Mouse (Mus musculus) neural tube, embryonic 15.5 days (tissue): Measurements from ENCODE around the gene Unc13b. TPM values are rescaled to one million over a fixed set of nuclear protein-coding genes. Genes with fewer than 3 reads are reported as not detected.

ENCODE experiments used
- ATAC-seq: fragments of 200-750 bp; cut with Nextera tagmentation; 2 replicates; pipeline ENCODE4 v1.8.0; 2017; ENCODE audit warnings: mild to moderate bottlenecking, moderate TSS enrichment, moderate library complexity; ENCODE audit not compliant: low FRiP score
- H3K27ac ChIP-seq: fragments of 300-500 bp; sonication (generic); replicated peaks from 2 replicates; pipeline ENCODE4 v1.5.1; 2015; ENCODE audit warnings: mild to moderate bottlenecking, inconsistent platforms
- H3K27me3 ChIP-seq: fragments of 300-500 bp; sonication (generic); replicated peaks from 2 replicates; pipeline ENCODE4 v1.6.1; 2015; ENCODE audit warnings: inconsistent platforms
- H3K36me3 ChIP-seq: fragments of 300-500 bp; sonication (generic); 2 replicates; pipeline ENCODE4 v1.6.1; 2015; ENCODE audit warnings: inconsistent platforms
- H3K4me1 ChIP-seq: fragments of 300-500 bp; sonication (generic); 2 replicates; pipeline ENCODE4 v1.6.1; 2015; ENCODE audit warnings: inconsistent platforms
- H3K4me2 ChIP-seq: fragments of 300-500 bp; sonication (generic); 2 replicates; pipeline ENCODE4 v1.6.1; 2015; ENCODE audit warnings: inconsistent platforms, mild to moderate bottlenecking, moderate library complexity
- H3K4me3 ChIP-seq: fragments of 300-500 bp; sonication (generic); replicated peaks from 2 replicates; pipeline ENCODE4 v1.5.1; 2015; ENCODE audit warnings: mild to moderate bottlenecking, inconsistent platforms
- H3K9ac ChIP-seq: fragments of 300-500 bp; sonication (generic); replicated peaks from 2 replicates; pipeline ENCODE4 v1.6.1; 2015; ENCODE audit warnings: mild to moderate bottlenecking, inconsistent platforms
- H3K9me3 ChIP-seq: fragments of 300-500 bp; sonication (generic); replicated peaks from 2 replicates; pipeline ENCODE4 v1.6.1; 2016; ENCODE audit warnings: inconsistent platforms
- WGBS: fragments of 180-500 bp; shearing (Covaris S2); methylation state at CpG from one replicate; pipeline ENCODE4 v1.1.7; 2015; ENCODE audit warnings: mixed read lengths; 5-methylcytosine and 5-hydroxymethylcytosine counted together
- polyA plus RNA-seq: library from polyadenylated mRNA; unstranded; fragments of >200 nt; fragmentation: Nextera tagmentation; extraction: Ambion mirVana; gene quantifications from 2 replicates; pipeline ENCODE4 v1.2.1, GENCODE M21; 2015

The Unc13b gene
- polyA plus RNA-seq = 11.1 and 12.3 TPM in 2 replicates

DNA sequence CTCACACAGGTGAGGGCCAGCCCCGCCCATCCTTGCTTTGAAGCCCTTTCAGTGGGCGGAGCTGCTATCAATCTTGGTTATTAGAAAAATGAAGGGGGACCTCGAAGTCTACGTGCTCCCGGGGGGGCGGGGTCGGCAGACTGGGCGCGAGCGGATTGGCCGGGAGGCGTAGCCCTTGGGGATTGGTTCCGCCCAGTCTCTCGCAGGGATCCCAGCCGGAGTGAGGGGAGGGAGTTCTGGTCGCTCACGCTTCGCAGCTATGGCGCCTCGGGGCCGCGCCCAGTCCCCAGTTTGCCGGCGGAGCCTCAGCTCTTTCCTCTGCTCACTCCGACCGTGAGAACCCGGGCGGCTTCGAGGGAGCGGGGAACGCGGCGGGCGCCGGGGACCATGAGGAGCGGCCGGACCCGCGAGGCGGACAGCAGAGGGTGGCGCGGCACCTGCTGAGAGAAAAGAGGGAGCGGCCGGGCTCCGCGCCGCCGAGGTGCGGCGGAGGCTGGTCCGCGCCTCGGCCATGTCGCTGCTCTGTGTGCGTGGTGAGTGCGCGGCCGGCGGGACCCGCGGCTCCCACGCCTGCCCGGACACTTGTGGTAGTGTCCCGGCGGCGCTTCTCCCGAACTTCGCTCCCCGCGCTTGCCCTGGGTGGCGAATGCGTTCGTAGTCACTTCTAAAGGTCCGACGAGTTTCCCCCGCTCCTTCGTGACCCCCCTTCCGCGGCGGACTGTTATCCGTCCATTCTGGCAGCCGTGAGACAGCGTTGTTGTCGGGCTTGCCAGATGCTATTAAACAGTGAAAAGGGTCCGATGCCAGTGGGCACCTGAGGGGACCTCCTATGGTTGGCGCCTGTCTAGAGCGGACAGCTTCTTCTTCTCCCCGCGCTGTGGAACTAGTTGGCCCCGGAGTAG is at the start of gene Unc13b:
TSS of gene Unc13b (plus strand) at position 201 of the 902 bp plus-strand sequence.
- Histone ChIP-seq H3K27ac (peak within 1 kb of the TSS; percentile 86), H3K36me3 (no peaks in the 10 kb centered on the region), H3K27me3 (no peaks in the 10 kb centered on the region), H3K4me3 (peak within 1 kb of the TSS; percentile 82), H3K4me1 (peaks cover 19% of the 10 kb centered on the region), H3K9me3 (no peaks in the 10 kb centered on the region), H3K9ac (peak within 1 kb of the TSS; percentile 76), H3K4me2 (peak within 1 kb of the TSS; percentile 75)
- WGBS = under 1% methylated on average over 75 of the region's 90 CpGs
- ATAC-seq = peak; percentile 97

DNA sequence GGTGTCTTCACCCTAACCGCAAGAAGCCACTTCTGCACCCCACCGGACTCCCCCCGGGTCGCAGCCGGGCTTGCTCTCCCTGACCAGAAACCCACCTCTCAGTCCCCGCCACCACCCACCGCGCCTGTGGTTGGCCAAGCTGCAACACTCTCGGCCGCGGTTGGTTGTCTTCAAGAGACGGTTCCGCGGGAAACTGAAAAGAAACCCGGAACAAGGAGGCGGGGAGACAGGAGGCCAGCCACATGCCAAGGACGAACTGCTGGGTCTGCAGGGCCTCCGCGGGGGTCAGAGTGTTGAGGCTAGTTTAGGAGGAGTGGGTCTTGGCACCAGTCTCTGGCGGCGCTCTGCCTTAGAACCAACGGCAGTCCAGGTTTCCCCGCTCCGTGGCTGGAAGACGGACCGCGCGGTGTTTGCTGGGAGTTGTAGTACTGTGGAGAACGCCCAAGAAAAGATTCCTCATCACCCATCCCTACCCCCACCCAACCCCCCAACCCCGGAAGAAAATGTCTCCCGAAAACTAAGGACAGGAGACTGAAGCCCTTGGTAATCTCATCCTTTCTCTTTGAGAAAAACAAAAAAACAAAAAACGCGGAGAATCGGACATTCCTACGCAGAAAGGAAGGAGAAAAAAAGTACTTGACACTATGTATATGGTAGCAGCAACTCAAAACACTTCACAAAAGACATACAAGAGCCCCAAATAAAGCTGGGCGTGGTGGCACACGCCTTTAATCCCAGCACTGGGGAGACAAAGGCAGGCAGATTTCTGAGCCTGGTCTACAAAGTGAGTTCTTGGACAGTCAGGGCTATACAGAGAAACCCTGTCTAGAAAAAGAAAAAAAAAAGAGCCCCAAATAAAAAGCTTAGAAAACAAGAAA is 48.4 kb upstream of the Unc13b start, which contains the start of gene Fancg:
TSS of gene Fancg (minus strand) at position 346 of the 878 bp plus-strand sequence.
- ATAC-seq = peak; percentile 93
- Histone ChIP-seq H3K9me3 (no peaks in the 10 kb centered on the region), H3K27me3 (no peaks in the 10 kb centered on the region), H3K9ac (peak within 1 kb of the TSS; percentile 69), H3K4me3 (peak within 1 kb of the TSS; percentile 87), H3K27ac (peak within 1 kb of the TSS; percentile 68), H3K4me1 (peaks cover 17% of the 10 kb centered on the region), H3K4me2 (peak within 1 kb of the TSS; percentile 87), H3K36me3 (no peaks in the 10 kb centered on the region; the same call in 1 of the 2 replicates)
- 1% methylated on average over 37 of the region's 37 CpGs for WGBS

DNA sequence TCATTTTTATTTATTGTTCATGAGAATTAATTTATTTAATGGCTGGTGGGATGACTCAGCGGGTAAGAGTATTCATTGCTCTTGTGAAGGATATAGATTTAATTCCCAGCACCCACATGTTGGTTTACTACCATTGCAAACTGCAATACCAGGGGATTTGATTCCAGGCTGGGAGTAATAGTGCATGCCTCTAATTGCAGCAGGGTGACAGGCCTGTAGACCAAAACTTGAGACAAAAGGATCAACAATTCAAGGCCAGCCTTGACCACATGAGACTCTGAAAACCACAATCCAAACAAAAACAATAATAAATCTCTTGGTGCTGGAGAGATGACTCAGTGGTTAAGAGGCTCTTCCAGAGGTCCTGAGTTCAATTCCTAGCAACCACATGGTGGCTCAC is 46.7 kb upstream of the Unc13b start:
- peaks cover 4% of the 10 kb centered on the region for H3K36me3 ChIP-seq
- H3K27me3 ChIP-seq = no peaks in the 10 kb centered on the region
- H3K4me1 ChIP-seq = peaks cover 17% of the 10 kb centered on the region
- no peak overlapping the region for H3K27ac ChIP-seq
- ATAC-seq = no peak
- no peak overlapping the region for H3K4me2 ChIP-seq
- no peak overlapping the region for H3K4me3 ChIP-seq
- H3K9ac ChIP-seq = no peak overlapping the region
- WGBS = 89% methylated on average over 1 of the region's 1 CpGs
- H3K9me3 ChIP-seq = no peaks in the 10 kb centered on the region

DNA sequence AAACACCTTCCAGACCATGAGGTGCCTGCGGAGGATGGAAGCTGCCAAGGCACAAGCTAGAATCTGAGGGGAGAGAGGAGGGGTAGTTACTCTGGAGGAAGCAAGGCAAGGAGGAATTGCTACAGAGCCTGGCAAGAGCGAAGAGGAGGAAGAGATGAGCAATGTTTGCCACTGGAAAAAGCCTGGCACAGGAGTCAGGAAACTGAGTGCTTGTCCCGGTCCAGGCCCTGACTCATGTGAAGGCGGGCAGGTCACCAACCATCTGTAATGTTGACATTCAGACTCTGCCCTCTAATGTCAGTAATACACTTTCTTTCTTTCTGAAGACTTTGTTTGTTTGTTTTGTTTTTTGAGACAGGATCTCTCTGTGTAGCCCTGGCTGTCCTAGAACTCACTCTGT is 40.6 kb upstream of the Unc13b start:
- Histone ChIP-seq H3K36me3 (peaks cover 62% of the 10 kb centered on the region), H3K4me3 (no peak overlapping the region), H3K4me2 (no peak overlapping the region)

DNA sequence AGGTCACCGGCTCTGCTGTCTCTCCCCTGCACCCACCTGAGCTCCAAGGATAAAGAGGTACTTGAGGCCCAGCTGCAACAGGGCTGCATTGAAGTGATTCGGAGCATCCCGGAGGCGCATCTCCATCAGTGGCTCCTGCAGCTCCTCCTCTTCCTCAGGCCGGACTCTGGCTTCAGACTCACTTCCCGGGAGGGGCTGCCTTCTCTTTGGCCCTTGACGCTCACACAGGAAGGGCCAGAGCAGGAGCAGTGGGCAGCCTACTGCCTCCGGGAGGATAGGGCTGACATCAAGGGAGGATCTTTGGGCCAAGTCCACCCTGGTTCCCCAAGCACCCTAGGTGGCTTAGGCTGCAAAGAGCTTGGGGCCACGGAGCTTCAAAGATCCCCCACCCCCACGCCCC is 39.6 kb upstream of the Unc13b start:
- no peaks in the 10 kb centered on the region for H3K27me3 ChIP-seq
- H3K36me3 ChIP-seq = peaks cover 67% of the 10 kb centered on the region
- 93% methylated on average over 10 of the region's 10 CpGs for WGBS
- H3K9ac ChIP-seq = no peak overlapping the region
- H3K4me2 ChIP-seq = no peak overlapping the region
- no peak overlapping the region for H3K4me3 ChIP-seq
- peaks cover 11% of the 10 kb centered on the region for H3K4me1 ChIP-seq
- no peak for ATAC-seq
- no peak overlapping the region for H3K27ac ChIP-seq
- H3K9me3 ChIP-seq = no peaks in the 10 kb centered on the region

More for the DNA sequence above, 40.6 kb upstream of the Unc13b start:
- no peak overlapping the region for H3K9ac ChIP-seq
- no peaks in the 10 kb centered on the region for H3K27me3 ChIP-seq
- no peaks in the 10 kb centered on the region for H3K9me3 ChIP-seq
- H3K4me1 ChIP-seq = 0 out of 2 replicates have a peak, but pooled peaks cover 1% of the 10 kb centered on the region
- ATAC-seq = no peak
- WGBS = 96% methylated on average over 4 of the region's 4 CpGs
- no peak overlapping the region for H3K27ac ChIP-seq

DNA sequence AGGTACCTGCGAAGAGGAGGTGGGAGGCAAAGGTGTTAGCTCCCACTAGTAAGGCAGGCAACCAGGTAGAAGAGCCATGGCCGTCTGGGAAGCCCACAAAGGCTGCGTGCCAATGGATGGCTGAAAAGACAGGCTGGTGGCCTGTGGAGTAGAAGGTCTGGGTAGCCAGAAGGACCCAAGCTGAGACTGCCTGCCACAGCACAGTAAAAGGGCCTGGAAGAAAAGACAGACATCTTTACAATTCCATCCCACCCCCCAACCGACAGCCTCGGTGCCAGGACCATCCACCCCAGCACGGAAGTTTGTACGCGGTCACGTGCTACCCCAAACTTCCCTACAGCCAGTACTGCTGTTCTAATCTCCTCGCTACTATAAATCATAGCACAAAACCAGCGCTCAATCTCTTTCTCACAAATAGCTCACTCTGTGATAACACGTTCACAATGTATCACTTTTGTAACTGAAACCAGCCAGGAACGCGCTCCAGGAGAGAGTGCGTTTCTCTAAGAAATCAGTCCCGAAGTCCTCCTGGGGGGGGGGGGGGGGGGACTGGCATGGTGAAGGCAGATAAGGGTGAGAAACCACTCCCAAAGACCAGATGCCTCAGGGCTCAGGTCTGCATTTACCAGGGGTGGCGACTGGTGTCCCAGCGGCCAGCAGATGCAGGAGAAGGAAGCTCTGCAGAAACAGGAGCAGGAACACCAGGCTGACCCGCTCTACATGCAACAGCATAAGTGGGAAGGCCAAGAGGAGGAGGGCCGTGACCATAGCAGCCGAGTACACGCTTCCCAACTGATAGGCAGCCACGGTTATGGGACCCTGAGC is 38.9 kb upstream of the Unc13b start:
- Histone ChIP-seq H3K27me3 (no peaks in the 10 kb centered on the region), H3K4me2 (no peak overlapping the region), H3K27ac (no peak overlapping the region), H3K36me3 (peaks cover 67% of the 10 kb centered on the region), H3K4me1 (peaks cover 18% of the 10 kb centered on the region), H3K4me3 (no peak overlapping the region), H3K9me3 (no peaks in the 10 kb centered on the region), H3K9ac (no peak overlapping the region)
- no peak for ATAC-seq
- WGBS = 95% methylated on average over 23 of the region's 23 CpGs

DNA sequence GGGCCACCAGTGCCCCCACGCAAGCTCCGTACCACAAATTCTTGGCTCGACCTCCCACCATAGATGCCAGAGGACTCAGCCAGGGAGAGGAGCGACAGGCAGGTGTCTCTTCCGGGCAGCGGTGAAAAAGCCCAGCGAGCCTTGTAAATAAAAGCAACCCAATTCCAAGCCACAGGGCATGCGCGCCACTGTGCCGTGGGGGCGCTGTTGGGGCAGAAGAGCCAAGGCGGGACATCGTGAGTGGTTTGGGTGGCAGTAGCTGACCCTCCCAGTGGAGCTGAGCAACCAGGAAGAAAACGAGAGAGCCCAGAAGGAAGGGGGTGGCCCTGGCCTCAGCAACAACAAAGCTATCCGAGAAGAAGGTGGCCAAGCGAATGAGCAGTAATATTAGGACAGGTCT is 37.9 kb upstream of the Unc13b start:
- no peak overlapping the region for H3K9ac ChIP-seq
- 89% methylated on average over 16 of the region's 16 CpGs for WGBS
- no peaks in the 10 kb centered on the region for H3K9me3 ChIP-seq
- no peak overlapping the region for H3K4me2 ChIP-seq
- no peaks in the 10 kb centered on the region for H3K27me3 ChIP-seq
- peaks cover 67% of the 10 kb centered on the region for H3K36me3 ChIP-seq
- ATAC-seq = no peak
- H3K4me1 ChIP-seq = peaks cover 22% of the 10 kb centered on the region
- H3K27ac ChIP-seq = no peak overlapping the region
- no peak overlapping the region for H3K4me3 ChIP-seq

DNA sequence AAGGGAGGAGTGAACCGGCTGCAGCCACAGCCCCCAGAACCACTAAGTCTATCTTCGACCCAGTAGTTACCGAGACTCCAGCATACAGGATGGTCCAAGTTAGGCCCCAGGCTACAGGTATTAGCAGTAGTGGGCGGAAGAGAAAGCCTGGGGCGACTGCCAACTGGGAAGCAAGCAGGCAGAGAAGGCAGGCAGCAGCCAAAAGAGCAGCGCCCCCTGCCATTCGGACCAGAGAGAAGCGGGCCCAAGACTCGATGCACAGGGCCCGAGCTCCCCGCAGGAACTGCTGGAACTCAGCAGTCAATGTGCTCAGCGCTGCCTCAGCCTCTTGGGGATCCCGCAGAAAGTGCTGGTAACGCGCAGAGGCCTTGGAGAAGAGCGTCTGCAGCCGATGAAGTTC is 37.4 kb upstream of the Unc13b start:
- WGBS = 69% methylated on average over 17 of the region's 17 CpGs
- Histone ChIP-seq H3K27me3 (no peaks in the 10 kb centered on the region), H3K4me1 (peaks cover 22% of the 10 kb centered on the region), H3K4me2 (no peak overlapping the region), H3K9me3 (no peaks in the 10 kb centered on the region), H3K4me3 (no peak overlapping the region), H3K9ac (no peak overlapping the region), H3K27ac (no peak overlapping the region), H3K36me3 (peaks cover 67% of the 10 kb centered on the region)
- ATAC-seq = no peak

DNA sequence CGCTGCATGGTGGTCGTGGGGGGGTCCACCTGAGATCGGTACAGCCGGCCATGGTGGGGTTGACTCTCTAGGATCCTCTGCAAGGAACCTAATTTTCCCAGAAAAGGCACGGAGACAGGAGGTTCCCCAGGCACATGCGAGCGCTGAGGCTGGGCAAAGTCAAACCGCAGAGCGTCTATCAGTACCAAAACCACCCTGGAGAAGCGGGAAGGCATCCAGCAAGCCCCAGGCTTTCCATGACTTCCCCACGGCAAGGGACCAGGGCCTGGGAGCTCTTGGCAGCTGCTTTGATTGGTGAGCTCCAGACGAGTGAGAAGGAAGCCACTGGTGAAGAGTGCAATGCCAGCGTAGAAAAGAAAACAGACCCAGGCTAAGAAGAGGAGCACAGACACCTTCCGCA is 34.1 kb upstream of the Unc13b start:
- H3K27me3 ChIP-seq = no peaks in the 10 kb centered on the region
- peaks cover 63% of the 10 kb centered on the region for H3K36me3 ChIP-seq
- no peaks in the 10 kb centered on the region for H3K9me3 ChIP-seq
- peaks cover 25% of the 10 kb centered on the region for H3K4me1 ChIP-seq
- no peak for ATAC-seq
- peak overlapping the region; percentile 92 for H3K27ac ChIP-seq
- peak overlapping the region; percentile 75 for H3K4me2 ChIP-seq
- H3K4me3 ChIP-seq = peak overlapping the region; percentile 68
- peak overlapping the region; percentile 66 for H3K9ac ChIP-seq
- 81% methylated on average over 14 of the region's 14 CpGs for WGBS

DNA sequence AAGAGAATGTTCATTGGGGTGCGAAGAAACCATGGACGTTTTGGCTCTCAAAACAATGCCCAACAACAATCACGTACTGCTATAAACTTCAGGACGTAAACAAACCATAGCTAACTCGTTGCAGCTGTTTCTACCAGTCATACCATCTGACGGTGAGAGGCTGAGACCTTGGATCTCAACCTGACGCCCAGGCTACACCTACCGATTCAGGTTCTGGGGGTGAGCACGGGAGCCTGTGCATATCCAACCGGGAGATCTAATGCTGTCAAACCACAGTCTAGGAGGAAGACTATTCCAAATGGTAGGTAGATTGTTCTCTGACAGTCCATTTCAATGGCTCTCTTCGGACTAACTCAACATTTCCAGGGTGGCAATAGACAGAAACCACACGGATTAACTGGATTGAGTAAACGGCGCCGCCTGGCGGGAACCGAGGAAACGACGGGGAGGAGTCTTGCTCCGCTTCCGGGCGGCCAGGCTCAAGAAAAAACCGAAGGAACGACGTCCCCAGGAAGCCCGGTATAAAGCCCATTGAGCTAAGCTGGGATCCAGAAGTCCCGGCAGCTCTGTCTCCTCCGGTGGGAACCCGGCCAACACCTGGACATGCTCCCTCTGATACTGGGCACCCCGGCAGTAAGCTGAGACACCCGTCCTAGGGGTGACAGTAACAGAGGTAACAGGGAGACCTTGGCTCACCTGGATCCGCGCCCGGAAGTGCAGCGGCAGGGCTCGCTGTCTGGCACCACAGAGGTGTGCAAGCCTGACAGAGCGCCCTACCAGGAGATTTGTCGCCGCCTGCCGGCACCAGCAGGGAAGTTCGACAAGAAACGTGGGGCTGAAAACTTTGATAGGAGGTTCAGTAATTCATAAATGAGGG is 33.4 kb upstream of the Unc13b start, which contains the start of gene Pigo:
TSS of gene Pigo (minus strand) at position 736 of the 877 bp plus-strand sequence.
- H3K4me1 ChIP-seq = peaks cover 32% of the 10 kb centered on the region
- peak; percentile 92 for ATAC-seq
- H3K9ac ChIP-seq = peak within 1 kb of the TSS; percentile 66
- peak within 1 kb of the TSS; percentile 92 for H3K27ac ChIP-seq
- 7% methylated on average over 42 of the region's 42 CpGs for WGBS
- H3K4me3 ChIP-seq = peak within 1 kb of the TSS; percentile 68
- peak within 1 kb of the TSS; percentile 75 for H3K4me2 ChIP-seq
- H3K36me3 ChIP-seq = peaks cover 57% of the 10 kb centered on the region
- no peaks in the 10 kb centered on the region for H3K27me3 ChIP-seq
- H3K9me3 ChIP-seq = no peaks in the 10 kb centered on the region
